Mouse (Mus musculus) right cerebral cortex, postnatal 14 days (tissue): Measurements from ENCODE around the gene Chpf2.

Experiments
- DNase-seq: peaks from one replicate; pipeline ENCODE4 v3.0.0; 2022

Chpf2 gene

DNA sequence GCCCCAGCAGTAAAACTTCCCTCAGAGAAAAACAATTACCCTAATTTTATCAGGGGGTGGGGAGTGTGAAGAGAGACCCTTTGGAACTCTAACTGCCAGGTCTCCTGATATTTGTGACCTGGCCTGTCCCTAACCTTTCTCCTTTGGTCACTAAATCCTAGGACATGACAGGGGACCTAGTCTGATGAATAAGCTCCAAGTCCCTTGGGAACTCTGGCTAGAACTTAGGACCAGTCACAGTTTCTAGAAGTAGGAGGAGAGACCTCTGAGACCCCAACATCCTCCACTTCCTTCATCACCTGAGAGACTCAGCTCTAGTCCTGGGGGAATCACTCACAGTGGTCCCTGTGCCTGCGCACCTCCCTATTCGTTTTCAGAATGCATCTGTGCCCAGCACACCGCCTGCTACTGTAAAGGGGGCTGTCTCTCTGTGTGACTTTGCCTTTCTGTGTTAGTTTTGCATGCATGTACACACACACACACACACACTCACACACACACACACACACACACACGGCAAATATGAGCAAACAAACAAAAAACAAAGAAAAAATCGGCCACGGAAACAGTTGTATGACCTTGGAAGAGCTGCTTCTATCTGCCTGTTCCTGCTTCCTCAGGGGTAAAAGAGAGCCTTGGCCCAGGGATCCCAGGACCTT, 18.9 kb downstream of the Chpf2 start:
- no peak for DNase-seq

DNA sequence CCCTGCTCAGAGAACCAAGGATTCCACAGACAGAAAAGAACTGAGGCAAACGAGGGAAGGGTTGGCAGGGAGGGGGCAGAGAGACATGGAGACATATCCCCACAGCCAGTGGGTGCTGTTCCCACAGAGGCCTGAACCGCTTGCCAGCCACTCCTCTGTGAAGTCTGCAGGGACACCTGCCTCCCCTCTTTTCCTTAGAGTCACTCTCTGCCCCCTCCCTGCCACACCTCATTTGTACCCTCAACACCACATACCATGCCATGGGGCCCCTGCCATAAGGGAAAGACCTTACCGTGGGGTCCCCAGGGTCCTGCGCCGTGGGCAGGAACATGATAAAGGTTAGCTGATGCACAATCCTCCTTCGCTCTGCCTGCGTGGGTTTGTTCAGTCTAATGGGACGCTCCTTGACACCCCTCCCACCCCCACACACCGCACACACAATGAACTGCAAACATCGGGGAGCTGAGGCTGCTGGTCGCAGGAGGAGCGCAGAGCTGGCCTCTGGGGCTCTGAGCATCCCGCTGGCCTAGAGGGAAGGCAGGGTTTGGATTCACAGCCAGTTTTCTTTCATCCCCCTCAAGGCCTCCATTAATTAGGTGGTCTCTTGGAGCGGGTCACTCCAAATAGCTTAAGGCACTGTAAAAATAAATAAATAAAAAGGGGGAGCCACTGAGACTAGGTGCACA, 19.6 kb downstream of the Chpf2 start:
- DNase-seq = no peak

DNA sequence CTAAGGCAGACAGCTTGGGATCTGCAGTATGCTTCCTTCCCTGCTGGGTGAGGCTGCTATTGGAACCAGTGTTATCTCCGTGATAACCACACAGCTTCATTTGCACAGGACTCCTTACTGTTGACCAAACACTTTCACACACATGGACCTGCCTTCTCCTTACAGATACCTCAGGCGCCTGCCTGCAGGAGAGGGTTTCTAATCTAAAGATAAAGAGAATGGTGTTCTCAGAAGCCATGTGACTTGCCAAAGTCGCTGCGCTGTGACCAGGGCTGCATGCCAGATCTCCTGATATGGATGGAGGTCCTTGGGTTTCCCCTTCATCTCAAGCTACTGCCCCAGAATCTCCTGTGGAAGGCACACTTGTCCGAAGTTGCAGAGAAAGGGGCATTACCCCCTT, 22.8 kb downstream of the Chpf2 start:
- DNase-seq = no peak

DNA sequence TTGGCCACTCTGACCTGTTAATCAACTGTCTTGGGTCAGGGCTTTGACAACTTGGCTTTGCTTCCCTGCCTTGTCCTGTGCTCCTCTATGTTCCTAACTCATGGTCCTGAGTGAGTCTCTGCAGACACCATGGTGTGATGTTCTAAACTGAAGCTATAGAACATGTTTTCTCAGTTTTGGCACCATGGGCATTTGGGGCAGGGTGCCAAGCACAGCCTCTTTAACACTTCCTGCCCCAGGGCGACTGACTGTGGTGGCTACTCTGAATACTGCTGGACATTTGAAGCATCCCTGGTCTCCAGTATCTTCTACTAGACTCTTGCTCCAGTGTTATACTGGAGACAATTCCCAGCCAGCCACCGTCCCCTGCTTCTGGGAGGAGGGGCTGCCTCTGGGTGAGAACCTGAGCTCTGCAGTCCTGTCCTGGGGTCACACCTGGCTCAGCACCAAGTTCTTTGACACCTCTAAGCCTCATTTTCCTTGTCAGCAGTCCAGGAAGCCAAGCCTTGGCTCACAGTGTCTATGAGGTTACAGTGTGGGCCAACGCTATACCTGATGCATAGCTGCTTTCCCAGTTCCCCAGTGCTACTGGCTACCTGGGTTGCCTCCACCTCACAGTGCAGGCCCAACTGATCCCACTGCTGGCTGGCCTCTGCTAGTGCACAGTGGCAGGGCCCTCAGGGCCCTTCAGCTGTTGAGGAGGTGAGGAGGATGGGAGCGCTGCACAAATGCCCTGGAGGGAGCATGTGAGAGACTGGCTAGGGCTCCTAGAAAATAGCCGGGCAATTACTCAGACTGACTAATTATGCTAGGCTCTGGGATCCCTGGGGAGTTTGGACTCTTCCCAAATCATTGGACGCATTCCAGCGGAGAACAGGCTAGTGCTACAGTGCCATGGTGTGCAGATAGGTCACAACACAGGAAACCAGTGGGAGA, 25.1 kb downstream of the Chpf2 start:
- no peak for DNase-seq

DNA sequence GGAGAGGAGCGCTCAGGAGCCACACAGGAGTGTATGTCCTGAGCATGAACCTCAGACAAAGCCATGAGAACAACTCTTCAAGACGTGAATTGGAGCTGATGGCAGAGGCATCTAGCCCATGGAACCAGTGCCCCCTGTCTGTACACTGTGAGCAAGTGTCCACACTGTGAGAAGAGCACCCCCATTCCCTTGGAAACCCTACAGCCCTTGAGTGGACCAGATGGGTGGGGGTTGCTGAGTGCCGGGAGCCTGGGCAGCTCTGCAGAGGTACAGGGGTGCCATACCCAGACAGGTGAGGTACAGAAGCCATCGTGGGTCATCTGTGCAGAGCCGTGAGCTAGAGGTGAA, 25.7 kb downstream of the Chpf2 start:
- no peak for DNase-seq

DNA sequence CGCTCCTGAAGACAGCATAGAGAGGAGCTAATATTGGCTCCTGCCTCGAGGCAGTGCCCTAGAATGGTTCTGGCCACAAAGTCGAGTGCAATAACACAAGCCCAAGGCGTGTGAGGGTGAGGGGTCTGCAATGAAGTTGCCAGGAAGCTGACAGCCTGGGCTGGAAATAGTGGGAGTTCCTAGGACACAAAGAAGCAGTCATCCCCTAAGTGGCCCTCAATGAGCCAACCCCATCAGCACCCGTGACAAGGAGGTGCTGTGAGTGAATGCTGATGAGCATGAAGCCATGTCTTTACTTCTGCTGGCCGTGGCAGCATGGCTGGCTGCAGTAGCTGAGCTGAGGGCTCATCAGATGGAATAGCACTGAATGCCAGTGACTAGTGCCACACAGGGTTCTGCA, 28.6 kb downstream of the Chpf2 start:
- no peak for DNase-seq

DNA sequence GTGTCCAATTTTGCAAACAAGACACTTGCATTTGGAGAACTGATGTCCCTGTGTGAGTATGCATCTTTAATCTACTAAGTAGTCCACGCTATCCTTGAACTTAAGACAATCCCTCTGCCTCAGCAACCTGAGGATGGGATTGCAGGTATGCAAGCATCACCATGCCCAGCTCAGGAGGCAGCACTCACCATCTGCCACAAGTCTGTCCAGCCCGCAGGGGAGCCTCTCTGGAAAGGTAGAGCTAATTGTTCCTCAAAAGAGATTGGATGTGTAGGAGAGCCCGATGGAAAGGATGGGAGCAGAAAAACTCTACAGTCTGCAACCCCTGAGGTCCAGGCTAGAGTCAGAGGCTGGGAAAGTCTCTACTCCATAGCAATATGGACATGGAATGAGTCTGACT, 32.4 kb downstream of the Chpf2 start:
- no peak for DNase-seq

DNA sequence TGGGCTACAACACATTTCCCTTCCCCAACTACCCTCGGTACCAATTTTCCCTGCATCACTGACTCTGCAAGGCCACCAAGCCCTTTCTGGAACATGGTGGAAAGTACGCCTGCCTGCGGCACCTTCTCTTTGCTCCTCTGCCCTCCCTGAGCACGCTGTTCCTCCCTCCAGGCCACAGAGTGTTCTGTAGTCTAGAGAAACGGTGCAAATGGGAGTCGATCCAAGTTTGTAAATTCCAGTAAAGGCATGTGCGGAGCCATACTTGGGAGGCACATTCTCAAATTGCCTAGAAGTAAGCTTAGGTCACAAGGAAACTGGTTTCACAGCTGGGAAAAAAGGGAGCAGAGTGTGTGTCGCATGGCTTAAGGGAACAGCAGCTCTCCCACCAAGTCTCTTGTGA, 33.6 kb downstream of the Chpf2 start:
- no peak for DNase-seq

DNA sequence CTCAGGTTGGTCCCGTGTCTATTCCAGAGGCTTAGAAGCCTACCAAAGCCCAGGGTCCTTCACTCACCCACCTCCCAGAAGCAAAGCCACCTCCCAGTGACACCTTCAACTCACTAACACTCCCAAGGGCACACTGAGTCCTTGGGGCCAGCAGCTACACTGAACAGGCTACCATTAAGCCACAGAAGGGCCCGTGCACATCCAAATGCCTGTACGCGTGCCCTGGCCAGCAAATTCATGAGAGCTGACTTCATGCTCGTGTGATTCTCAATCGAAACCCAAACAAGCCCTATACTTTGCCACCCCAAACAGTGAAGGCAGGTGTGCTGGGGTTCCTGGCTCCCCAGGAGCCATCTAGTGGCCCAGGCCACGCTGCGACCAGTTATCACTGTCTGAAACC, 34.1 kb downstream of the Chpf2 start:
- DNase-seq = no peak

DNA sequence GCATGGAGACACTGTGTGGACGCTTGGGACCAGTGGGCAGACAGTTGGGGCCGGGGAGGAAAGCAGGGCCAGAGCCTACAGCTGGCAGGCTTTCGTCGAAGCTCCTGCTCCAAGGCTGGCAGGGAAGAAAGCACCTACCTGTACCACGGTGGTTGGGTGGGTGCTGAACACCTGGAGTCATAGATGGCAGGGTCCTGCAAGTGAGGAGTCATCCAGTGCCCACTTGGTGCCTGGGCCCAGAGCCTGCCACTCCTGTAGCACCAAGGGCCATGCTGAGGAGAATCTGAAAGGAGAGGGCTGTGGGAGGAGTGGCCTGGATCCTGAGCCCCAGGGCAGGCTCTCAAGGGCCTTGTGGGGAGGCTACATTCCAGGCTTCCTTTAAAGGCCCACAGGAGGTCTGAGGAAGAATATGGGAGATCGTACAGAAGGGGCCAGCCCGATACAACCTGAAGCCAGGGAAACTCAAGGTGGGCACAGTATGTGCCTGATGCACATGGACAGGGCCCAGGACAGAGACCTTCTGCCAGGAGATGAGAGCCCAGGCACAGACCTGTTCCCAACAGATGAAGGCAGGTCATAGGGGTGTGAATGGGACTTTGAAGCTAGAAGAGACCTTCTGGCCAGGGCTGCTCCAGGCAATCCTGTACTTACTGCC, 36.0 kb downstream of the Chpf2 start:
- DNase-seq = no peak

DNA sequence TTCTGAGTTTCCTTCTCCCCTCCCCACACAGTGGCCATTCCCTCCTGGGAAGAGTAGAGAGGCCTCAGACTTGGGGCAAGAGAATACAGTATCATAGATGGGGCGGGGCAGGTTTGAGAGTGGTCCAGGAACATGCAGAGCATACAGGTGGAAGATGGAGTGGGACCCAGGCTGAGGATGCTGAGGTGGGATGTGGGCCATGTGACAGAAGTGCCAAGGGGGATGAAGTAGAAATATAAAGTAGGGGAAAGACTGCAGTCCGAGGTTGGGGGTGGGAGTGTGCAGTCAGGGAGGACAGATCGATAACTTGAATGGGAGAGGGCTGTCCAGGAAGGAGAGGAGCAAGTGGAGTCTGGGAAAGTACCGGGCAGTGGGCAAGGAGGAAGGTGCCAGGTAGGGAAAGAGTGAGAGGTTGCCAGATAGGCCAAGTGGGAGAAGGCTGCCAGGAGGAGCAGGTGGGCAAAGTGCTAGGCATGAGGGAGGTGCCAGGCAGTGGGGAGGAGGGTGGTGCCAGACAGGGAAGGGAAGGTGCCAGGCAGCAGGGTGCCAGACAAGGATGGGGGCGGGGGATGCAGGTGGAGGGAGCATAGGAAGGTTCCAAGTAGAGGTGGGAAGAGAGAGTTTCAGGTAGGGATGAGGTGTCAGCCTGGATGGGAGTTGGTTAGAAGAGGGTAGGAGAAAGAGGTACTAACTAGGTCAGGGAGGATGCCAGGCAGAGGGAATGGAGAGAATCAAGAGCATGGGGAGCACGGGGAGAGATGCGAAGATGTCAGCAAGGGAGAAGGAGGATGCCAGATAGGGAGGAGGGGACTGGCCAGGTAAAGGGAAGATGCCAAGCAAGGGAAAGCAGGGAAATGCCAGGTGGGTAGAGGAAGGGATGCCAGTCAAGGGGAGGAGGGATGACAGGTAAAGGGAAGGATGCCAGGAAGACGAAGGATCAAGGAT, 36.8 kb downstream of the Chpf2 start:
- peak; percentile 35 for DNase-seq

DNA sequence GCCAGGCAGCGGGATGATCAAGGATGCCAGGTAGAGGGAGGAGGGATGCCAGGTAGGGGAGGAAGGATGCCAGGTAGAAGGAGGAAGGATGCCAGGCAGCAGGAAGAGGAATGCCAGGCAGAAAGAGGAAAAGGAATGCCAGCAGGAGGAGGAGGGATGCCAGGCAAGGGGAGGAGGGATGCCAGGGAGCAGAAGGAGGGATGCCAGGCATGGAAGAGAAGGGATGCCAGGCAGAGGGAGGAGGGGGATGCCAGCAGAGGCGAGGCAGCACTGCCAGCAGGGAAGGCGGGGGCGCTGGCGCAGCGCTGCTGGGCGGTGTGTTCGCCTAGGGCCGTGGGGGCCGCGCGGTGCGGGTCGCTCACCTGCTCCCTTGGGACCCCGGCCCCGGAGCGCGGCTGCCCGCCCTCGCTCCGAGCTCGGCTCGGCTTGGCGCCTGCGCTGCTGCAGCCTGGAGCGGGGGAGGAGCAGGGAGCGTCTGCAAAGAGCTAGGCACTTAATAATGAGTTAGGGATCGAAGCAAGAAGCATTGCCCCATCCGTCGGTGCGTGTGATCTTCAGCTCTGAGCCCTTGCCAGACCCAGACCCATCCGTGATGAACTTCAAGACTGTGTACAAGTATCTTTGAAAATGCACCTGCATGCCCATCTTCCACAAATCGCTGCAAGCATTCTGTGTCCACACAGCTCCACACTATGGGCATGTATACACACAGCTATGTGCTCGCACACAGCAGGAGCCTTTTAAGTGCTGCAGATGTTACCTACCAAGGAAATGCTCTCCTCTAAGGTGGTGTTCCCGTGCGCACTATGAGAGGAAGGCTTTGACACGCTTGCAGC, 37.7 kb downstream of the Chpf2 start, which contains the start of gene Smarcd3:
Smarcd3 (minus strand) TSS at position 426 of the 836 bp plus-strand sequence.
- peak; percentile 65 for DNase-seq

DNA sequence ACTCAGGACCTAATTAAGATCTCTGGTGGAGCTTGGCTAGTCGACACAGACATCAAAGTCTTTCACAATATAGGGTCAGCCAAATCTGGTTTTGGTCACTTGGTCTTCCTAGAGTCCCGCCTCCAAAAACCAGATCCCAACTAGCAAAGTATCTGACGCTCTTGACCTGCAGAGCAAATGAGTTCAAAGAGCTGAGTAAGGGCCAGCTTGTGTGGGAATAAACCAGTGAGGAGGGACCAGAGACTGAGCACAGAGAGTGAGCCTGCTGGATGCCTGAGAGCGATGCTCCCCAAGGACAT, 38.2 kb downstream of the Chpf2 start:
- DNase-seq = no peak

DNA sequence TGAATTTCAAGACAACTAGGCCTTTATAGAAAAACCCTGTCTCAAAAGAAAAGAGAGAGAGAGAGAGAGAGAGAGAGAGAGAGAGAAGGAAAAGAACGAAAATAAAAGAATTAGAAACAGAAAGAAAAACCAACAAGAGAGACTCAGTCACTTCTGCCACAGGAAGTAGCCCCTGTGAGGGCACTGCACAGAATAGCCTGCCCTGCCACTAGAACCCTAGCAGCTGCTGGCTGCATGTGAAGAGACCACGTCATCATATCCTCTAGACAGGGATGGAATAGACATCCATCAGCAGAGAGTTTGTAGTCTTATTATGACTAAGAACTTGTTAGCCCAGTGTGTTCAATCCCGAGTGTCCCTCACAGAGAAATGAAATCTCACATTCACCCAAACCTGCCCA, 43.2 kb downstream of the Chpf2 start:
- DNase-seq = no peak

DNA sequence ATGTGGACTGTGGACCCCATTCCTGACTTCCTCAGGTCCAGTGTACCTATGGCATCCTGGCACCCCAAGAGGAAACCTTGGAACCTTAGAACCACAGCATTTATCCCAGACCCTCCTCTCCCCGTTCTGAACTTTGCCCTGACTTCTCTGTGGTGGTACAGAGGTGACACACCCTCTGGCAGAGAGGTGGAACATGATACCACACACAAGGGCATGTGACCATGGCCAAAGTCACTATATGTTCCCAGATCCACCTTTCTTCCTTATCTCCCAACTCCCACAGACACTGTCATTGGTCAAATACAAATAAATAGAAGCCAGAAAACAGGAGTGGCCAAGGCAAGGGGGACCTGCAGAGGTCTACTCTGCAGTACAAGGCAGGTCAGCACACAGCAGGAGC, 48.6 kb downstream of the Chpf2 start:
- DNase-seq = no peak

DNA sequence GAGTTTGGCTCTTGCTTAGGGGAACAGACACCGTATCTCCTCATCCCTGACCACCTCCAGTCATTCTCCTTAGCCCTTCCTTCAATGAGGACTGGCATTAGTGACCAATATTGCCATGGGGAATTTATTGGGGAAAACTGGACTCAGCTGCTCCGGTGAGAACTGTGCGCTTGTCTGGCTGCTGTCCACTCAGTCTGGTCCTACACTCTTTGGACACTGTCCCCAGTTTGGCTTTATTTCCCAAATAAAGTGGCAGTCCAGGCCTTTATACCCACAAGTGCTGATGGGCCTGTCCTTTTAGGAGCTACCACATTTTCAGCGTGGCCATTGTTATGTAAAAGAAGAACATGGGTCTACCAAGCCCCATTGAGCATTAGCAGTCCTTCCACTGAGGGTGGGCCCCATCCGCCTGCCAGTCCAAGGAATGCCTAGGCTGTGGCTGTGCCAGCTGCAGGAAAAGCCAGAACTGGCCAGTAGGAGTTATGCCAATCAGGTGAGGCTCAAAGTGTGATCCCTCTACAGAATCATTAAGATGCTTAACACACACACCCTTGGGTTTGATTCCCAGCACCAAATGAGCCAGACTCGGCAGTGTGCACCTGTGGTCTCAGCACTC, 49.1 kb downstream of the Chpf2 start:
- DNase-seq = no peak

DNA sequence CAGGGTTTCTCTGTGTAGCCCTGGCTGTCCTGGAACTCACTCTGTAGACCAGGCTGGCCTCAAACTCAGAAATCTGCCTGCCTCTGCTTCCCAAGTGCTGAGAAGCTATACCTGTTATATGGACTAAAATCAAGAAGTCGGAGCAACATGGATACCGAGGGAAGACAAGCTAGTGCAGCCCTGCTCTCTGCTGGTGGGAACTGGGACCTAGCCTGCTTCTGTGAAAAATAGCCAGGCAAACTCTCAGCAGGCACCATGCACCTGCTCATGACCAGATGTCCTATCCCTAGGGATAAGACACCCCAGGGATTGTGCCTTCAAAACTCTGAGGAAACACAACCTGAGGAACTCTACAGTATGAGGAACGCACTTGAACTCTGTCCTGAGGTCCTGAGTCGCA, 50.4 kb downstream of the Chpf2 start:
- DNase-seq = no peak

DNA sequence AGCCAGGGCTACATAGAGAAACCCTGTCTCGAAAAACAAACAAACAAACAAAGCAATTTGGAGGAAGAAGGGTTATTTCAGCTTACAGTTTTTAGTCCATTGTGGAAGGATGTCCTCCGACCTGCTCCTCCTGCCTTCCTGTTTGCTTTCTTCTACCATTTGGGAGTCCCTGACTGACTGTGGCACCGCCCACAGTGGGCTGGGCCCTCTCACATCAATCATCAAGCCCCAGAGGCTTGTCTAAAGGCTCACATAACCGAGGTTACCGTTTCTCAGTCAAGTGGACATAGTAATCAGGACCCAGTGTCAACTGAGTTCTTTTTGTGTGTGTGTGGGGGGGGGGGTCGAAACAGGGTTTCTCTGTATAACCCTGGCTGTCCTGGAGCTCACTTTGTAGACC, 51.6 kb downstream of the Chpf2 start:
- no peak for DNase-seq

DNA sequence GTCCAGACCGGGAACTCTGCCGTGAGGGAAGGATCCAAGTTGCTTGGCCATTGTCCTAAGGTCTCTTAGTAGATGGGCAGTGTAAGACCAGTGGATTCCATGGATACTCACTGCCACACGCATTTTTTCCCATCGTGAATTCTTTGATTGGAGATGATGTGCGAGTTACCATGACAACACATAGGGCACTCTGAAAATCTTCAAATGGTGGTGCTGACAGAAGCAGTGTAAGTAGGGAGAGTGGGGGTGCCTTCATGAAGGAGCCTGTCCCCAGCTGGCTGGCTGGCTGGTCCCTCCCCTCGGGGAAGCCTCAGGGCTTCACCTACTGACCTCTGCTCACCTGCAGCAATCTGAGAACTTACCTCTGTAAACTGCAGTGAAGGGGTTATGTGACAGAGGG, 52.5 kb downstream of the Chpf2 start:
- DNase-seq = no peak
